Mouse (Mus musculus): Measurements from ENCODE around the gene Hist1h3e. TPM values are rescaled to one million over a fixed set of nuclear protein-coding genes. Genes with fewer than 3 reads are reported as not detected.
"Not testable (repeated sequence)": the region's sequence is repeated elsewhere in the genome, so short reads cannot be mapped to it uniquely, and the experiment has no call there.

The Hist1h3e gene
- total RNA-seq, 2 experiments from 2014 or later: 65.0 to 81.2 TPM

- no peak for DNase-seq (ENCODE audit: extremely low spot score in 1 of 2, low spot score in 2 of 2)
- intact Hi-C loops (cut with DNase I): no loop called here
Observed at GRCm38 (mm10) chr13:23546694-23547093, 15.5 kb downstream of the Hist1h3e start.

GRCm38 (mm10) chr13:23544787-23545120 lies 17.4 kb downstream of the Hist1h3e start:
- DNase-seq (ENCODE audit: extremely low spot score in 1 of 2, low spot score in 2 of 2); intact Hi-C loops (cut with DNase I): not testable (repeated sequence)

- DNase-seq (ENCODE audit: extremely low spot score in 1 of 2, low spot score in 2 of 2): peak; percentile 54 to 92
- intact Hi-C loops (cut with DNase I): no loop called here
Observed at GRCm38 (mm10) chr13:23543965-23544786, 18.0 kb downstream of the Hist1h3e start, which contains the start of gene Hist1h3f. Gene Hist1h3f (plus strand): TSS chr13:23544052.

- intact Hi-C loops (cut with DNase I): not testable (repeated sequence)
Observed at GRCm38 (mm10) chr13:23542999-23543607, 19.1 kb downstream of the Hist1h3e start, which contains the start of gene Hist1h2bh. Gene Hist1h2bh (minus strand): TSS chr13:23543392.

GRCm38 (mm10) chr13:23542225-23542980 lies 19.8 kb downstream of the Hist1h3e start:
- DNase-seq (ENCODE audit: extremely low spot score in 1 of 2, low spot score in 2 of 2); intact Hi-C loops (cut with DNase I): not testable (repeated sequence)

More at GRCm38 (mm10) chr13:23542999-23543607, 19.1 kb downstream of the Hist1h3e start, which contains the start of gene Hist1h2bh:
- DNase-seq (ENCODE audit: extremely low spot score in 1 of 2, low spot score in 2 of 2): peak; percentile 17 to 87

GRCm38 (mm10) chr13:23541497-23541896 lies 20.7 kb downstream of the Hist1h3e start:
- intact Hi-C loops (cut with DNase I): no loop called here
- DNase-seq (ENCODE audit: extremely low spot score in 1 of 2, low spot score in 2 of 2): no peak

GRCm38 (mm10) chr13:23539821-23540220 lies 22.3 kb downstream of the Hist1h3e start:
- intact Hi-C loops (cut with DNase I); DNase-seq (ENCODE audit: extremely low spot score in 1 of 2, low spot score in 2 of 2): not testable (repeated sequence)

GRCm38 (mm10) chr13:23538249-23538648 lies 23.9 kb downstream of the Hist1h3e start:
- intact Hi-C loops (cut with DNase I): no loop called here
- DNase-seq (ENCODE audit: extremely low spot score in 1 of 2, low spot score in 2 of 2): no peak

- intact Hi-C loops (cut with DNase I): no loop called here
- DNase-seq (ENCODE audit: extremely low spot score in 1 of 2, low spot score in 2 of 2): no peak
Observed at GRCm38 (mm10) chr13:23537006-23537710, 25.0 kb downstream of the Hist1h3e start.

GRCm38 (mm10) chr13:23536076-23536822 lies 25.9 kb downstream of the Hist1h3e start:
- intact Hi-C loops (cut with DNase I): no loop called here
- no peak for DNase-seq (ENCODE audit: extremely low spot score in 1 of 2, low spot score in 2 of 2)

GRCm38 (mm10) chr13:23535137-23536075 lies 26.8 kb downstream of the Hist1h3e start, which contains the start of gene Hist1h3g:
Gene Hist1h3g (plus strand): TSS chr13:23535422.
- intact Hi-C loops (cut with DNase I): not testable (repeated sequence)
- DNase-seq (ENCODE audit: extremely low spot score in 1 of 2, low spot score in 2 of 2): peak; percentile 89 to 97

GRCm38 (mm10) chr13:23534368-23535131 lies 27.6 kb downstream of the Hist1h3e start:
- intact Hi-C loops (cut with DNase I): no loop called here
- no peak for DNase-seq (ENCODE audit: extremely low spot score in 1 of 2, low spot score in 2 of 2)

GRCm38 (mm10) chr13:23533560-23534367 lies 28.4 kb downstream of the Hist1h3e start, which contains the start of gene Hist1h2af:
Gene Hist1h2af (plus strand): TSS chr13:23533906.
- peak; percentile 69 to 82 for DNase-seq (ENCODE audit: extremely low spot score in 1 of 2, low spot score in 2 of 2)
- intact Hi-C loops (cut with DNase I): not testable (repeated sequence)

GRCm38 (mm10) chr13:23532262-23533075 lies 29.7 kb downstream of the Hist1h3e start:
- DNase-seq (ENCODE audit: extremely low spot score in 1 of 2, low spot score in 2 of 2): no peak
- intact Hi-C loops (cut with DNase I): no loop called here

Measured in left cerebral cortex, postnatal 10 days (tissue).